Mouse (Mus musculus): ENCODE results near the gene Kptn.

Kptn gene

DNA sequence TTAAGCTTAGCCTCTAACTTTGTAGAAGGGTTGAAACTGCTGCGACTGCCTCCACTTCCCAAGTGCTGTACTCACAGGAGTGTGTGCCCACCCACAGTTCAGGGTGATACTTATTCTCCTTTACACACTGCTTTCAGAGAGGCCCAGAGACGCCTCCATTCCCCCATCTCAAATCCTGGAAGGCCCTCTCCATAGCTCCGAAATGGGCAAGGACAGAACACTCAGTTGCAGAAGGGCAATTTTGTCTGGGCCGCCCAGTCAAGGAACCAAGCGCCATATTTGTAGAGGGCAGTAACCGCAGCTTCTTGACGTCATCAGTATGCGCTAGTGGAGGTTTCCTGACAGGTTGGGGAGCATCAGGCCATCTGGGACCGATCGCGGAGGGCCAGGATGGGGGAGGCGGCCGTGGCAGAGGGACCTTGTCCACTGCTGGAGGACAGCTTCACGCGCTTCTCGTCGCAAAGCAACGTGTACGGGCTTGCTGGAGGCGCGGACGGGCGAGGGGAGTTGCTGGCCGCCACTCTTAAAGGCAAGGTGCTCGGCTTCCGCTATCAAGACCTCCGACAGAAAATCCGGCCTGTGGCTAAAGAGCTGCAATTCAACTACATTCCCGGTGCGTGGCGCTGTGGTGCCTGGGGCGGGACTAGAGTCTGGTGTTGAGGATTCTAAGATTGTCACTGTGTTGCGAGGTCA, at the start of gene Kptn:
Kptn (plus strand) TSS at position 327 of the 693 bp plus-strand sequence.
- DNase-seq (ENCODE audit: low spot score in 2 of 2) = peak; percentile 85 to 96

DNA sequence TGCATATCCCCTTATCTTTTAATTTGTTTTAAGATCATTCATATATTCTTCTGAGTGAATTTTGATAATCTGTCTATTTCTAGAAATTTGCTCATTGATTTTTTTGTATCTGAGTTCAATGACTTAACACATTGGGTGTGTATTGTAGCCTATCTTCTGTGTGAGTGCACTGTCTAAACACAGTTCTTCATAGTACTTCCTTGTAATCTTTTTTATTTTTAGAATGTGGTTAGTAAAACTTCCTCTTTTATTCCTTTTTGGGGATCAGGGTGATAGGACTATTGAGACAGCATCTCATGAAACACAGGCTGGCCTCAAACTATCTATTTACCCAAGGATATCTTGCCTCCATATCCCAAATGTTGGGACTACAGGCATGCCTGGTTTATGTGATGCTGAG, 48.8 kb upstream of the Kptn start:
- no peak for DNase-seq (ENCODE audit: low spot score in 2 of 2)

- DNase-seq (ENCODE audit: low spot score in 2 of 2) = no peak
Observed at GRCm38 (mm10) chr7:16071906-16072305, 47.8 kb upstream of the Kptn start.

DNA sequence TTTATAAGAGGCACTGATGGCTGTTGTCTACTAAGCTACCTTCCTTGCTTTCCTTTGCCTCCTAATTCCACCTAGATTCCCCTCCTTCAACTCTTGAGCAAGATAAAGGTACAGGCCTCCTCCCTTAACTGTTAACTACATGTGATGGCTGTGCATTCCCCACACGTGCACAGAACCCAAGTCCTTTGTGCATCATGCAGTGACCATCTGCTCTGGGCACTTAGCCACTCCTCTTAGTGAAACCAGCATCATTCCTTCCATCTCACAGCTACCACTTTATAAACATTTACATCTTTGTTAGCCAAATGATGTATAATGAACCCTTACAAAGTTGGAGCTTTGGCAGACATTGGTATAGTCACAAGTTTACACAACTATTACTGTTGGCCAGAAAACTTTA, 39.7 kb upstream of the Kptn start:
- no peak for DNase-seq (ENCODE audit: low spot score in 2 of 2)

GRCm38 (mm10) chr7:16080581-16080980, 39.1 kb upstream of the Kptn start:
- no peak for DNase-seq (ENCODE audit: low spot score in 2 of 2)

DNA sequence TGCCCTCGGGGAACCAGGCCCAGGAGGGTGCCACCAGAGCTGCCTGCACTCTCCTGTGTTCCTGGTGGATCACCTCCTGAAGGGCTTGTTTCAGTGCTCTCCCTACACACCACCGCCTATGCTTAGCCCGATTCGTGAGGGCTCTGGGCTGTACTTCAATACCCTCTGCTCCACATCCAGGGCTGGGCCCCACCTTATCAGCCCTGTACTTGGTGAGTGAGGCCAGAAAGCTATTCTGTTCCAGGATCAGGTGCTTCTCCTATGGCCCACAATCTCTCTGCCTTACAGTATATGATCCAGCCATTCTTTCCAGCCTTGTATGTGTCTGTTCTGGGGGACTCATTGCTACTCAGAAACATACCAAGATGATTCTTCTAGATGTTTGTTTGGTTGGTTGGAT, 36.3 kb upstream of the Kptn start:
- DNase-seq (ENCODE audit: low spot score in 2 of 2) = no peak

DNA sequence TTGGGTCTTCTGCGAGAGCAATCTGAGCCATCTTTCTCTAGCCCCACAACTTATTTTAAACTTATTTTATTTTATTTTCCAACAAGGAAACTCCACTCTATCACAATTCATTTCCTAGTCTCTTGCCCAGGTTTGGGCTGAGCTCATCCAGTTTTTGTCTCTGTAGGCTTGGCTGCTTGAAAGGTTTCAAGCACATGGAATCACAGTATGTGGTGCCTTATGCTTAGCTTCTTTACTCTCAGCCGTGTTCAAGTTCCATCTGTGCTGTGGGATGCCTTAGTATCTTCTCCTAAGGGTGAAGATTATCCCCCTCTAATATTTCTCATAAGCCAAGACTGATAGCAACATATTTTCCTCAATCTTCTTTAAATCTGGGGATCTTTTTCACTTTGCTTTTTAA, 32.1 kb upstream of the Kptn start:
- no peak for DNase-seq (ENCODE audit: low spot score in 2 of 2)

- DNase-seq (ENCODE audit: low spot score in 2 of 2) = peak in 1 of 2 experiments; percentile 44
Observed at GRCm38 (mm10) chr7:16094592-16094991, 25.1 kb upstream of the Kptn start.

GRCm38 (mm10) chr7:16098021-16099017, 21.4 kb upstream of the Kptn start, which contains the start of gene Napa:
Napa (plus strand) TSS chr7:16098458.
- peak; percentile 96 to 97 for DNase-seq (ENCODE audit: low spot score in 2 of 2)

- peak in 1 of 2 experiments; percentile 51 for DNase-seq (ENCODE audit: low spot score in 2 of 2)
Observed at GRCm38 (mm10) chr7:16099901-16100300, 19.8 kb upstream of the Kptn start.

GRCm38 (mm10) chr7:16101081-16101480, 18.6 kb upstream of the Kptn start:
- no peak for DNase-seq (ENCODE audit: low spot score in 2 of 2)

DNA sequence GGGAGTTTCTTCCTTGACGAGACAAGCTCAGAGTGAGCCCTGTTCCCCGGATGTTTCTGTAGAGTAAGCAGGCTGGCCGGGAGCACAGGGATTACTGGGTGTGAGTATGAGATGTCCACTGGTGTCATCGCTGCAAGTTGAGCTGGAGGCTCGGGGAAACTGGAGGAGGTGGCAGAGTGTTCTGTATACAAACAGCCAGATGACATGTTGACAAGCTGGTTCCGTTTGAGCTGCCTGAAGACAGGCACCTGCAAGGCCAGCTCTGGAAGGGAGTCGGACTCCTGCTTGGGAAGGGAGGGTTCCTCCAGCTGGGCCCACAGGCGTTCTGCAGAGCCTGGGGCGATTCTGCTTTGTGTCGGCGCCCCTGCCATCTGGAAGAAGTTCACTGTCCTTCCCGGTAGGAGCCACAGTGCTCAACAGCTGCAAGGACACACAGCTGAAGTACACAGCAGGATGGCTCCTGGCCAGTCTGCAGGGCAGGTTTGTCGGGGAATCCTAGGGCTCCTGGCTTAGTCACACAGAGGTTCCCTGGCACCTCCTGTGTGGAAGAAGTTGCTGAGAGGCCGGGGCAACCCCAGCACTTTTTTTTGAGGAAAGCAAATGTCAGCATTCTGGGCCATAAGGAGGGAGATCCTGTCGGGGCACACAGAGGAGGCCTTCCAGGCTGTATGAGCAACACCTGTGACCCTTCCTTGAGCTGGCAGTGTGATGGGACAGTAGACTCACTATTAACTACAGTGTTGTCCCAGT, 17.8 kb upstream of the Kptn start:
- no peak for DNase-seq (ENCODE audit: low spot score in 2 of 2)

- no peak for DNase-seq (ENCODE audit: low spot score in 2 of 2)
Observed at GRCm38 (mm10) chr7:16102686-16103226, 16.9 kb upstream of the Kptn start.

DNA sequence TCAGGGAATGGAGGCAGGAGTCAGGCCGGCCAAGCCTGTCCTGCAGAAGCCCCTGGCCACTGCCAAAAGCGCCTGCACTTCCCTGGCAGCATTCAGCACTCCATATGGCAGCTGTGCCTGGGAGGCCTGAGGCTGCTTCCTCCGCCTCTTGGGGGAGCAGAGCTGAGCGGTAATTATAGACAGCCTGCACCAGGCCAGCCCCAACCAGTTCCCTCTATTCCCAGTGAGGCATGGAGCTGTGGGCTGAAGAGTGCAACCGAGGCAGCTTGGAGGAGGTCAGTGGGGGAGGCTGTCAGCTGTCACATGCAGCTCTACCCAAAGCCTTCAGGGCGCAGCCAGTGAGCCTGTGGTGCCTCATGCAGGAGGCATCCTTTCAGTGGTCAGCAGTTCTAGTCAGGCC, 15.9 kb upstream of the Kptn start:
- no peak for DNase-seq (ENCODE audit: low spot score in 2 of 2)

DNA sequence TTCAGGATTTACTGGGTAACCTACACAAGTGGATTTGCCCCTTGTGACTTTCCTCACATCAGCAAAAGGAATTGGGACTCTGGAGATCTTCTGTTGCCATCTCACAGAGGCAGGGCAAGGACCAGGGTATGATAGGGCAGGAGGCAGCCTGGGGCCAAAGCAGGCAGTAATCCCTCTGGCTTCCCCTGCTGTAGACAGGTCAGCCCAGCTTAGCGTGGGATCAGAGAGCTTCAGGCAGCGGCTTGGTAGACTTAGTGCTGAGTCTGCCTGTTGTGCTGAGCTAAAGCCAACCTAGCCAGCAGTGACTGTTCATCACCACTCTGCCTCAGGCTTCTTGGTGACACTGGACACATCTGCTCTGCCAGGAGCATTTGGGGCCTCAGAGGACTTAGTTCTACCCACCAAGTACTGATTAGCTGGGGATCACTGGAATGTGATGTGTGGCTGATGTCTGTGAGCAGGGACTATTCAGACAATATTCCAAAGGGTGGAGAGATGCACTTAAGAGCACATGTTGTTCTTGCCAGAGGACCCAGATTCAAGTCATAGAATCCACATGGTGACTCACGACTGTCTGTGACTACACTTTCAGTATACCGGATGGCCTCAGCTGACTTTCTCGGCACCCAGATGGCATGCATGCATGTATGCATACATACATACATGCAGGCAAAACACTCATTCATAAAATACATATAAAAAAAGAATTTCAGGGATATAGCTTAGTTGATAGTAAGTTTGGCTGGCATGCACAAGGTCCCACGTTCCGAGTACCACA, 14.9 kb upstream of the Kptn start:
- DNase-seq (ENCODE audit: low spot score in 2 of 2) = no peak

DNA sequence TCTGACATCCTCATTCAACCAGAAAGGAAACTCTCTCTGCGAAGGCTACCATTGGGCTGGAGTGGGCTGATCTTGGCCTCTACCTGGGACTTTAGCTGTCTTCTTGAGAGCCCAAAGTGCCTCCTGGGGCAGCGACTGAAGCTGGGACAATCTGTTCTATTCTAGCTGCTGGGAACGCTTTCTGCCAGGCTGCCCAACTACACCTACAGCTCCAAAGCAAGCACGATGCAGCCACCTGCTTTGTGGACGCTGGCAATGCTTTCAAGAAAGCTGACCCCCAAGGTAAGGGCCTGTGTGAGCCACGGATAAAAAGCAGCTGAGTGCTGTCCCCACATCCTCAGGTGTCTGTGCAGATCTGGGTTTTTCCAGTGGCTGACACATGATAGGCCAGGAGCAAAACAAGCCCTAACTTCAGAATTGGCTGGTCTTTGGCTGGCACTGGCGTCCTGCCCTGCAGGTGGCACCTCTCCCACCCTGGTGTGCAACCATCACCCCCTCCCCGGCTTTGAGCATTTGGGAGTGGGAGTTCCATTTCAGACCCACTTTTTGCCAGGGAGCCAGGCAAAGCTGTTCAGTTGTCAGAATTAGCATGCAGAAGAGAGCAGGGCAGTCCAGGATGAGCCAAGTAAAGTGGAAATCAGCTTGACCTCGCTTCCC, 10.7 kb upstream of the Kptn start:
- no peak for DNase-seq (ENCODE audit: low spot score in 2 of 2)

DNA sequence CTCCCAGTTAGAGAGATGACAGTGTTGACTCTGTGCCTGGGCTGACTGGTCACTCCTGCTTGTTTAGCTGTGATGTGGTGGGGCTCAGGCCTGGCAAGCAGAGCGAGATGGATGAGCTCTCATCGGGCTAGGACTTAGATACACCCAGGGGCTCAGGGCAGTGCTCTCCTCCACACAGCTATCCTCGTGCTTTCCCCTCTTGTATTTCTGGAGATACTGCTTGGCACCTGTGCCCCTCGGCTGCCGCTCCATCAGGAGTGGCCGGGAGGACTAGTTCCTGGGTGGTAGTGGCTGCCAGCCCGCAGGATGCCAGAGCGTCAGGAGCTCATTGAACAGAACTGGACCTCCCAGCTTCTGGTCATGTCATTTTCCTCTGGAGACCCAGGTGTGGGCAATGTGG, 9.5 kb upstream of the Kptn start:
- no peak for DNase-seq (ENCODE audit: low spot score in 2 of 2)

DNA sequence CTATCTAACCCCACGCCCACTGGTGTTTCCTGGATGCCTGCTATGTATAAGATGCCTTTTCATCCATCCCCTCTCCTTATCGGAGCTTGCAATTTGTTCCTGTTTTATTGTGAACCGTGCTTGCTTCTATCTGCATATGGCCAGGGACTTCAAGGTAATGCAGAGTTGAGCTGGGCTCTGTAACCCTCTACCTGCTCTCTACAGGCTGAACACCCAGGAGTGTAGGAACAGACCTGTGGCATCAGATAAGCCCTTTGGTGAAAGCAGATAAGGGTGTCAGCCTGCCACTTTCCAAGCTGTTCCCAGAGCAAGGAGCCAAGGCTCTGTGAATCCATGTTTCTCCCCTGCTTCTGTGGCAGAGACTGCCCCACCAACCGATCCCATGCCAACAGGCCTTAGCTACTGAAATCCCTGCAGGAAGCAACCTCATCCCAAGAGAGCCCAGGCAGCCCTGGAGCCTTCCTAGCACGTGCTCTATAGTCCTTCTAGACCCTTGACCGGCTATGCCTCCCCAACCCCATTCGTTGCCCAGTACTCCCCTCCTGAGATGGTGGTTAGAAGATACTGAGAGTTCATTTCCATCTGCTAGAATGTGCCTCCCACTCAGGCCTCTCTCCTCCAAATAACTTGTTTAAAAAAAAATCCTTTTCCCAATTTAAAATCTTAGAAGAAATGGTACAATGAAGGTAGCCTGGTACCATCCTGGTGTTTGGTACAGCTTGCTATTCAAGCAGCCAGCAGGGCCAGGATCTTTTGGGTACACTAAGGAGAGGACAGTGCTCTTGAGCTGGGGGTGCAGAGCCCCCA, 8.2 kb upstream of the Kptn start:
- no peak for DNase-seq (ENCODE audit: low spot score in 2 of 2)

DNA sequence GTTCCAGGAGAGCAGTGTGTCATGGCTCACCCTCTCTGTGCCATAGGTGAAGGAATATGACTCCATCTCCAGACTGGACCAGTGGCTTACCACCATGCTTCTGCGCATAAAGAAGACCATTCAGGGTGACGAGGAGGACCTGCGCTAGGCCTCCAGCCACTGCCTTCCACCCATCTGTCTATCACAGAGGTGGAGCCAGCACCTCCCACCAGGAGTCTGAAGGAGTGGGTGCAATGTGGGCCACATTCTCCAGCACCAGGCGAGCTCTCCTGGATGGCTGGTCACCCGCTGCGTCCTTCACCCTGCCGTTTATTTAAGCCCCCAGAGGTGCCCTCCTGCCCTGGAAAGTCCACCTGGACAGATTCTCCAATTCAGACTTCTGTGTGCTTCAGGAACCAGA, 3.3 kb upstream of the Kptn start:
- no peak for DNase-seq (ENCODE audit: low spot score in 2 of 2)

- DNase-seq (ENCODE audit: low spot score in 2 of 2) = no peak
Observed at GRCm38 (mm10) chr7:16117100-16117499, 2.6 kb upstream of the Kptn start.

Measured in spleen, postnatal 4 days (tissue).